Mouse (Mus musculus): Measurements from ENCODE around the gene Pten.

- TF ChIP-seq EP300 (IDR thresholded peaks at IDR 0.05) = no peak
- no peak for TF ChIP-seq CTCF (IDR thresholded peaks at IDR 0.05)
Measured at GRCm38 (mm10) chr19:32861675-32862575, 104.6 kb downstream of the Pten start.
